Mouse (Mus musculus) cerebellum, adult 9-10 months (tissue): ENCODE measurements around the gene Ttll9.
A peak's percentile ranks its signal among the peaks of the same experiment; 100 is the strongest.

ENCODE experiments used
- DNase-seq: peaks from one replicate; pipeline ENCODE4 v3.0.0; 2022

Gene Ttll9

DNA sequence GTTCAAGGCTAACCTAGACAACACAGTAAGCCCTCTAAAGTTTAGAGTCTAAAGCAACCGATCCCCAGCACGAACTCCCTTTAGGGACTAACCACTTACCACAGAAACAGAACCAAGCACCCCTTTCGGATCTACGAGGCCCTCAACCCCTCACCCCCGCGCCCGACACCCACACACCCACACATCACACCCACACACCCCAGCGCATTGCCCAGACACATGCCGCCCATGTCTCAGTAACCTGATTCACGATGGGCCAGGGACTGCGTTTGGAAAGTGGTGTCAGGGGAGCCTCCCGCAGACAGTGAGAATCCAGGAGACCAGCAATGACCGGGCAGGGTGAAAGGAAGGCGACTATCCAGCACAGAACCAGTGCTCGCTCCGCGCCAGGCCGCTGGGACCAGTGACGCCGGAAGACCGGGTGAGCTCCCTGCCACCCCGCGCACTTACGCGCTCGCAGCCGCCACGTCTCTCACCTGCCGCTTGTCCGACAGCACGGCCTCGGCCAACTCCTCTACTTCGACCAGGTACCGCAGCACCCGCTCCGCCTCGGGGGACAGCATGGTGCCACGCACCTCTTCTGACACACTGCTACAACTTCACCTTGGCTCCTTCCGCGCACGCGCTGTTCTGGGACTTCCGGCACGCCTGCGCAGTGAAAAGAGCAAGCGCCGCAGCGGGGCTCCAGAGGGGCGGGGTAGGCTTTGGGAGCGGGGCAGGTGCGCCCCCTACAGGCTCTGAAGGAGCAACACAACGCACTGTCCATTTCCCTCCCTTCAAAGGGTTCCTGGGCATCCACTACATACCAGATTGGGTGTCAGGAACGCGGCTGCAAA lies 52.7 kb downstream of the Ttll9 start, which contains the start of gene Pdrg1:
Pdrg1 (minus strand) TSS at position 670 of the 836 bp plus-strand sequence.
- DNase-seq = peak; percentile 97

- DNase-seq = peak; percentile 82
These were observed 53.5 kb downstream of the Ttll9 start for GRCm38 (mm10) chr2:153015804-153016203.

- peak; percentile 44 for DNase-seq
These were observed 54.5 kb downstream of the Ttll9 start for GRCm38 (mm10) chr2:153016786-153017185.

GRCm38 (mm10) chr2:153019355-153019754 lies 57.1 kb downstream of the Ttll9 start:
- peak; percentile 10 for DNase-seq

DNA sequence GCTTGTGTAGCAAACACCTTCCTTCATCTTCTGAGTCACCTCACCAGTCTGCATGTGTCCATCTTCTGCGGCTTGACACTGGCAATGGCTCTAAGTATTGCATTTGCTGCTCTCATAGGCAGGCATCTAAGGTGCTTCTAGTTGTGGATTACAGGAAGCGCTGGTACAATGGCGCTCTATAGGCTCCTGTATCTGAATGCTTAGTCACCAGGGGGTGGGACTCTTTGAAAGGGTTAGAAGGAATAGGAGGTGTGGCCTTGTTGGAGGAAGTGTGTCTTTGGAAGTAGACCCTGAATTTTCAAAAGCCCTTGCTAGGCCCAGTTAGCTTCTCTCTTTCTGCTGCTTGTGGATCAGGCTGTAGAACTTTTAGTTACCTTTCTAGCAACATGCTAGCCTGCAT lies 58.9 kb downstream of the Ttll9 start:
- peak; percentile 3 for DNase-seq

GRCm38 (mm10) chr2:153022855-153023254 lies 60.6 kb downstream of the Ttll9 start:
- no peak for DNase-seq

- no peak for DNase-seq
These were observed 63.8 kb downstream of the Ttll9 start for GRCm38 (mm10) chr2:153026052-153026451.

GRCm38 (mm10) chr2:153027501-153027900 lies 65.2 kb downstream of the Ttll9 start:
- peak; percentile 75 for DNase-seq

DNA sequence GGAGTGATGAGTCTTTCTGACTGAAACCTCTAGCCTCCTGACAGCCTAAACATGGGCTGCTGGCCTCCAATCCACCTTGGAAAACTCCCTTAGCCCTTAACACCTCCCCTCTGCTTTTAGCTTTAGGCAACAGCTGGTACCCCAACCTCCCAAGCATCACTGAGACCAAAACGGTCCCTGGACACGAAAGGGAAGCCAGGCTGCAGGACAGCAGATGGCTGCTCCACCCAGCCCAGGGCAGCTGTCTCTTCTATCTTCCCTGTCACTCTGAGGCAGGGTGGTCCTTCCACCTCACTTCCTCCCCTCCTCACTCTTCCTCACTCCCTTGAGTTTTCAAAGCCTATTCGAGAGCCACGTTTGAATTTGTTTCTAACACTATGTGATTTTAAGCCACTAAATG lies 68.1 kb downstream of the Ttll9 start:
- DNase-seq = no peak

DNA sequence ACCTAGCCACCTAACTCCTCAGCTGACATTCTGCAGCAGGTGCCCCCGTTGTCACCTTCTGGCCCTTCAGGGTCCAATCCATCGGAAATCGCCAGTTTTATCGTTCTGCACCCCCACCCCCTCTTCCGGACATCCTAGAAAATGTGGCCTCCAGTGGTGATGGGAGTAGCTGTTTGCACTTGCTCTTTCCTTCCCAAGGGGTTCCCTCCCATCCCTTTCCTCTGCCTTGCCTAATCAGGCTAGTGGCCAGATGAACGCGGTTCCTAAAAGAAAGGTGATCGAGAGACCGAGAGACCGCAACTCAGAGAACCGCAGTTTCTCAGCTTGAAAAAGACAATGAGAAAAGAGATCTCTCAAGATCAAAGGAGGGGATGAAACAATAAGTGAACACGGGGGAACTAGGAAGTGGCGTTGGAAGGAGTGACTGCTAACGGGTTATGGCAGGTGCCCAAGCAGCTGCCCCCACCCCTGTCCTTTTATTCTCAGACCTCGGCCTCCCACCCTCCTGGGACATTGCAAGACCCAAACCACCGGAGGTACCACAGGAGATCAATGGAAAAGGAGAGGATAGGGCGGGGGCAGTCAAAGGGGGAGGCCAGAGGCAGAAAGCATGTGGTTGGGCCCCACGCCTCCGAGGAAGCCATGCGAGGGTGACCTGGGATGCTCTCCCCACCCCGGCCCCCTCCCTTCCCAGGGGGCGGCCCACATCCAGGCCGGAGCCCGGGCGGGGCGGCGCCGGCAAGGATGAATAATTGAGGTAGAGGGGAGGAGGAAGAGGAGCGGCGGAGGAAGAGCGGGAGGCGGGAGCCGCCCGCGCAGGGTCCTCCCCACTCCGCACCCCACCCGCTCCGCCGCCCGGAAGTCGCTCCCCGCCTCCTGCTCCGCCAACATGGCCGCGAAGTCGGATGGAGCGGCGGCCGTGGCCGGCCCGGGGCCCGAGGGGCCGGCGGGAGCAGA lies 69.1 kb downstream of the Ttll9 start, which contains the start of gene Xkr7:
Xkr7 (plus strand) TSS at position 727 of the 957 bp plus-strand sequence.
- peak; percentile 77 for DNase-seq

GRCm38 (mm10) chr2:153032083-153032842 lies 70.0 kb downstream of the Ttll9 start:
- DNase-seq = peak; percentile 54

DNA sequence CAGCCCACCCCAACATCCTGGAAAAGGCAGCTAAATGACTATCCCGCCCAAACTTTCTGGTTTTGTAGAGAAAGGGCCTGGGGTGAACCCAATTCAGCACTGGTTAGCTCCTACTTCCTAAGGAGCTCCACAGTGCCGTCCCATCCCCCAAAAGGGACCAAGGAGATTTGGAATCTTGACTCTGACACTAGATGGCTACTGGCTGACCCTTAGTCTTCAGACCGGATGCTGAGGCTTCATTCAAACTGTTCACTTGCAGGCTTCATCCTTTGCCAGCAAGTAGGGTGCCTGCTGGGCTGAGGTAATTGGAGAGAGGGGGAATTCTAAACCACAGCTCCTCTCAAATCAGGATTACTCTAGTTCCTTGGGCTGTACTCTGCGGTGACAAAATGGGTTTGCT lies 70.7 kb downstream of the Ttll9 start:
- peak; percentile 63 for DNase-seq

- DNase-seq = peak; percentile 89
These were observed 71.4 kb downstream of the Ttll9 start for GRCm38 (mm10) chr2:153033545-153034230.

DNA sequence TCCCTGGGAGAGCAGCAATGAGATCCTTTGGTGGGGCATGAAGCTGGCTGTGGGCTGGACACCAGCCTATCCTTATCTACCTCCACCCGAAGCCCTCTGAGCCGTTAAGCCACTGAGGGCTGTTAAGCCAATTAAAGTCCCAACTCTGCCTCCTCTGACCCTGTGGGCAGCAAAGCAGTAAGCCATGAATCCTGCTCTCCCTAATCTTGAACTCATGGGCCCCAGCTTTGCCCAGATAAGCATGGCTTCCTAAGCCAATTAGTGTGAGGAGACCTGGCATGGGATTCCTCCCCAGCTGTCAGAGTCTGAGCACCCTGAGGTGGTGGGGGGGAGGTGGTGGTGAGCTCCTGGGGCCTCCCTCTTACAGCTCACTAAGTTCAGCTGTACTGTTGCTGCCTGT lies 74.4 kb downstream of the Ttll9 start:
- no peak for DNase-seq

- DNase-seq = peak; percentile 52
These were observed 81.6 kb downstream of the Ttll9 start for GRCm38 (mm10) chr2:153043886-153044285.

DNA sequence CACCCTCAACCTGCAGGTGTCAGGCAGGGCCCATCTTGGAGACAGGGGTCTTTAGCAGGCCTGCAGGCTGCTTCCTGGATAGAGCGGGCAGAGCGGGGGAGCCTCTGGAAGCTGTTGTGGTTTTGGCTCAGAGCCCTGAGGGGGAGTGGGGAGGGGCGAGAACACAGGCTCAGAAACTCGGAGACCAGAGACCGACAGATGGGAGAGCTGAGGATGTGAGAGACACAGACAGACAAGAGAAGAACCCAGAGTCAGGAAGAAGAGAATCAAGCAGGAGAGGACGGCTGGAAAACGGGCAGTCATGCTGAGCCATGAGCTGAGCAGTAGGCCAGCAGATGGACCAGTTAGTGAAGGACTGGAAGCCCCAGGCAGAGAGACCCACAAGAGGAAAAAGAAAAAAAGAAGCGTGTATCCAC lies 83.6 kb downstream of the Ttll9 start:
- DNase-seq = peak; percentile 75

DNA sequence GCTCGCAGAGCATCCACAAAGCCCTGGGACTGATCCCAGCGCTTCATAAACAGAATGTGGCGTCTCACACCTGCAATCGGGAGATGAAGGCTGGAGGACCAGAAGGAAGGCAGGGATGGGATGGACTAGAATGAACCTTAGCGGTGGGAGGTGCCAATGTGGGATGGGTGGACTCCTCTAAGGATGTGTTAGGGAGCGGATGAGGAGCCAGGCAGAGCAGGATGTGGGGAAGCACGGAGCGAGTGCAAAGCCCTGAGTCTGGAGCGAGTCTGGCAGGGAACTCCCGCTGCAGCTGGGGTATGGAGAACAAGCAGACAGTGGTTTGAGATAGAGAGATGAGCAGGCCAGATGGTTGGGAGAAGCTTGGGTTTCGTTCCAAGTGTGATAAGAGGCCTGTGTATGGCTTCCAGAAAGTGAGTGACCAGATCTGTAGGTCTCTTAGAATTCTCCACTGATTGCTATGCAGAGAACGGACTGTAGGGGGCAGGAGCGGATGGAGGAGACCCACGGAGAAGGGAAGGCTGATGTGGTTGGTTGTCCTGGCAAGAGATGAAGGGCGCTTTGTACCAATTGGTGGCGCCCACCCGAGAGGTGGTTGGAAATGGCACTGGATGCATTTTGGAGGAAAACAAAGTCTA lies 85.7 kb downstream of the Ttll9 start:
- DNase-seq = peak; percentile 86

- peak; percentile 98 for DNase-seq
These were observed 87.2 kb downstream of the Ttll9 start for GRCm38 (mm10) chr2:153049288-153049996.

GRCm38 (mm10) chr2:153049997-153050358 lies 87.7 kb downstream of the Ttll9 start:
- no peak for DNase-seq

DNA sequence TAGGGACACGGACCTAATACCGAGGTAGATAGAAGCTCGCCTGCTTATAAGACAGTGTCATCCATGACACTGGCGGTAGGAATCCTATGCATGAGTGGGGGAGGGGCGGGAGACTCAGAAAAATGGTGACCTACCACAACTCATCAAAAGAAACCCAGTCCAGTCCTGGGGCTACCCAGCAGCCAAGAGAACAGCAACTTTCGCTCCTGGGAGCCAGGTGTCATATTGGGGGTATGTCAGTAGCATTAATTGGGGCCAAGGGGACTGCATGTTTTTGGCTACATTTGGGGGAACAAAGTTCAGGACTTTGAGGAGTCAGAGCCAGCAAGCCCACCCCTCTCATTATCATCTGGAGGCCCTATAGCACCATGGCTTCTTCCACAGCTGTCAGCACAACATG lies 88.8 kb downstream of the Ttll9 start:
- peak; percentile 46 for DNase-seq

GRCm38 (mm10) chr2:153051537-153051936 lies 89.3 kb downstream of the Ttll9 start:
- DNase-seq = no peak
